Mouse (Mus musculus) liver, adult 2 months (tissue): Measurements from ENCODE around the gene Styx. TPM values are rescaled to one million over a fixed set of nuclear protein-coding genes. Genes with fewer than 3 reads are reported as not detected.

Experiments
- DNase-seq: peaks from one replicate; pipeline ENCODE4 v3.0.0-alpha.2; 2011; ENCODE audit warnings: low read depth, low spot score; ENCODE audit errors: extremely low read depth
- H3K27ac ChIP-seq: fragments of 200-500 bp; replicated peaks from 2 replicates; pipeline ENCODE4 v1.5.1; 2012; ENCODE audit warnings: low read depth, mild to moderate bottlenecking, control low read depth, inconsistent platforms, low read length; ENCODE audit not compliant: insufficient read depth
- H3K27me3 ChIP-seq: fragments of 200-500 bp; 2 replicates; pipeline ENCODE4 v1.6.1; 2012; ENCODE audit warnings: mild to moderate bottlenecking, moderate library complexity, low read length, inconsistent platforms; ENCODE audit not compliant: control insufficient read depth, insufficient read depth
- H3K36me3 ChIP-seq: fragments of 200-500 bp; 2 replicates; pipeline ENCODE4 v1.6.1; 2012; ENCODE audit warnings: low read length, inconsistent platforms; ENCODE audit not compliant: control insufficient read depth, insufficient read depth
- H3K4me1 ChIP-seq: fragments of 200-500 bp; 2 replicates; pipeline ENCODE4 v1.6.1; 2011; ENCODE audit warnings: low read length; ENCODE audit not compliant: control insufficient read depth, insufficient read depth
- H3K4me3 ChIP-seq: fragments of 200-500 bp; 2 replicates; pipeline ENCODE4 v1.5.1; 2011; ENCODE audit warnings: low read depth, mild to moderate bottlenecking, control low read depth, low read length, moderate library complexity; ENCODE audit not compliant: insufficient read depth
- H3K79me2 ChIP-seq: fragments of 200-500 bp; 2 replicates; pipeline ENCODE4 v1.6.1; 2012; ENCODE audit warnings: inconsistent platforms, mild to moderate bottlenecking, low read length, moderate library complexity; ENCODE audit not compliant: control insufficient read depth, insufficient read depth
- H3K9ac ChIP-seq: fragments of 200-500 bp; 2 replicates; pipeline ENCODE4 v1.6.1; 2012; ENCODE audit warnings: low read depth, mild to moderate bottlenecking, control low read depth, inconsistent platforms, low read length
- CTCF ChIP-seq: fragments of 200-500 bp; IDR thresholded peaks from 2 replicates; pipeline ENCODE4 v1.5.1; 2011; ENCODE audit warnings: low read depth, low read length, control low read depth
- POLR2A ChIP-seq: fragments of 200-500 bp; IDR thresholded peaks from 2 replicates; pipeline ENCODE4 v1.6.1; 2011; ENCODE audit warnings: low read length, control low read depth; ENCODE audit not compliant: insufficient read depth; ENCODE audit errors: extremely low read depth
- WGBS: fragments of 180-500 bp; shearing (Covaris S2); methylation state at CpG from one replicate; pipeline ENCODE4 v1.1.7; 2018; 5-methylcytosine and 5-hydroxymethylcytosine counted together
- polyA plus RNA-seq: library from polyadenylated mRNA; depleted of rRNA; stranded (reverse); fragments of >200 nt; gene quantifications from 2 replicates; pipeline ENCODE4 v1.2.3, GENCODE M21; 2012
- total RNA-seq: library from RNA; depleted of rRNA; stranded (reverse); fragments of >200 nt; gene quantifications from 2 replicates; pipeline ENCODE4 v1.2.3, GENCODE M21; 2014

Styx gene
- total and polyA plus RNA-seq, 2 experiments, result 1.4 to 5.3 TPM

DNA sequence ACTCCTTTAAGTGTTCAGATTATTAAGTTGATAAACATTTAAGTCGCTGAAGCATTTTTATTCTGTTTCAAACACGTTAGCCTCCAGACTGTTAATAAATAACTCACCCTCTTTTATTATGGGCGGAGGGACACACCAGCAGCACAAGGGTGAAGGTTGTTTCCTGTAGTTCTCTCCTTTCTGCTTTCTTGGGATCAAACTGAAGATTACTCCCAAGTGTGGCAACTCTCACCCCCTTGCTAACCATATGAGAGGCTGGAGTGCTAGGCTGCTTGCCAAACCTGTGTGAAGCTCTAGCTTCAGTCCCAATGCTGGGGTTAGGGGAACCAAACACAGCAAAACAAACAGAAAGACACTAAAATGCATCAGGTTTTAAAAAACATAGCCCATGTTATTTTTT, 27.9 kb downstream of the Styx start:
- H3K36me3 ChIP-seq, result peaks cover 37% of the 10 kb centered on the region
- H3K27ac ChIP-seq, result peak overlapping the region; percentile 84
- no peaks in the 10 kb centered on the region for H3K79me2 ChIP-seq
- no peak for TF ChIP-seq POLR2A
- DNase-seq, result peak; percentile 58
- no peak overlapping the region for H3K4me3 ChIP-seq
- 14% methylated on average over 3 of the region's 3 CpGs for WGBS
- H3K4me1 ChIP-seq, result peaks cover 2% of the 10 kb centered on the region
- no peaks in the 10 kb centered on the region for H3K27me3 ChIP-seq
- H3K9ac ChIP-seq, result no peak overlapping the region

DNA sequence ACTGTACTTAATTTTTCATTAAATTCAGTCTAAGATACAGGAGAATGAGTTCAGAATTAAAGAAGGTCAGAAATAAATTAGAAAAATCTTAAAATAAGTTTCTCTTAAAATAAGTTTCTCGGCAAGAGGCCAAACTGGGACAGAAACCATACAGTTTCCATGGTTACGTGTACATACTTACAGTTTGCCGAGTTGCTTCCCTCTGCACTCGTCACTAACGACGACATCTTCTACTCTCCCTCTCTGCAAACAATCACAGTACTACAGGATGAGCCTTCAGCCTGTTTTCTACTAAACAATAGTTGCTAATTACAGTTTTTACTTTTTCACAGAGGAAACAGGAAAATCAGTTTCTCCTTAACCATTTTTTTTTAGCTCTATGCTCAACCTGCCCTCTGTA, 29.9 kb downstream of the Styx start:
- TF ChIP-seq POLR2A, result no peak
- TF ChIP-seq CTCF, result no peak
- Histone ChIP-seq H3K4me3 (no peak overlapping the region), H3K4me1 (peaks cover 5% of the 10 kb centered on the region), H3K27ac (no peak overlapping the region), H3K36me3 (peaks cover 40% of the 10 kb centered on the region), H3K27me3 (no peaks in the 10 kb centered on the region), H3K9ac (no peak overlapping the region), H3K79me2 (no peaks in the 10 kb centered on the region)
- DNase-seq, result no peak
- WGBS, result 41% methylated on average over 6 of the region's 6 CpGs

DNA sequence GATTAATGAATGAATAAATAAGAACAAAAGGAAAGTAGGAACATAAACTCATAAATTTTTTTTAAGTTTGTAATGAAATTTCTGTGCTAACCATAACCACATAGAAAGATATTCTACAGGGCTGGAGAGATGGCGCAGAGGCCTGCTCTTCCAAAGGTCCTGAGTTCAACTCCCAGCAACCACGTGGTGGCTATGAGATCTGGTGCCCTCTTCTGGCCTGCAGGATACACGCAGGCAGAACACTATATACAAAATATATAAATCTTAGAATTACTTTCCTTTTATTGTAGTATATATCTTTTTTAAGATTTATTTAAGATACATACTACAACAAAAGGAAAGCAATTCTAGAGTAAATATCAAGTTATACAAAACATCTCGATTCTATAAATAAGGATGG, 32.0 kb downstream of the Styx start:
- WGBS, result 67% methylated on average over 4 of the region's 4 CpGs
- peaks cover 18% of the 10 kb centered on the region for H3K4me1 ChIP-seq
- DNase-seq, result peak; percentile 28
- H3K27me3 ChIP-seq, result no peaks in the 10 kb centered on the region
- H3K36me3 ChIP-seq, result peaks cover 40% of the 10 kb centered on the region
- no peak overlapping the region for H3K4me3 ChIP-seq
- no peak overlapping the region for H3K9ac ChIP-seq
- H3K27ac ChIP-seq, result no peak overlapping the region
- TF ChIP-seq CTCF, result peak; percentile 62
- no peak for TF ChIP-seq POLR2A
- H3K79me2 ChIP-seq, result peaks cover 3% of the 10 kb centered on the region; the same call in 1 of the 2 replicates

DNA sequence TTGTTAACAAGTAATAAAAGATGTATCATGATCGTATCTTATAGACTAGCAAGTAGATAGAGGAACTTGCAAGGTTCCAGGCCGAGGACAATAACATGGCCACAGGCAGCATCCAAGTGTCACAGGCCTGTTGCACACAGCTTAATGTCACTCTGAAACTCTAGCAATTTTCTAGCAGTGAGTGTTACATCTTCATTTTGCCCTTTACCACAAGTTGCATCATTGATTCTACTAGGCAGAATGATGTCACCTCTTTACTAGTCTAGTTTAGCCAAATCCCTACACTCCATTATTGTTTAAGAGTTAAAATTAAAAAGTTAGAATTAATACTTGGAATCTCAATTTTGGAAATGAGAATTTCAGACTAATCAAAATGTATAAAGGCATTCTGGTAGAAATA, 34.7 kb downstream of the Styx start:
- H3K27ac ChIP-seq, result no peak overlapping the region
- TF ChIP-seq POLR2A, result no peak
- TF ChIP-seq CTCF, result no peak
- no peaks in the 10 kb centered on the region for H3K27me3 ChIP-seq
- DNase-seq, result peak; percentile 53
- peaks cover 6% of the 10 kb centered on the region; the same call in 1 of the 2 replicates for H3K79me2 ChIP-seq
- 84% methylated on average over 2 of the region's 2 CpGs for WGBS
- no peak overlapping the region for H3K9ac ChIP-seq
- H3K36me3 ChIP-seq, result peaks cover 22% of the 10 kb centered on the region
- H3K4me3 ChIP-seq, result no peak overlapping the region
- H3K4me1 ChIP-seq, result peaks cover 21% of the 10 kb centered on the region

DNA sequence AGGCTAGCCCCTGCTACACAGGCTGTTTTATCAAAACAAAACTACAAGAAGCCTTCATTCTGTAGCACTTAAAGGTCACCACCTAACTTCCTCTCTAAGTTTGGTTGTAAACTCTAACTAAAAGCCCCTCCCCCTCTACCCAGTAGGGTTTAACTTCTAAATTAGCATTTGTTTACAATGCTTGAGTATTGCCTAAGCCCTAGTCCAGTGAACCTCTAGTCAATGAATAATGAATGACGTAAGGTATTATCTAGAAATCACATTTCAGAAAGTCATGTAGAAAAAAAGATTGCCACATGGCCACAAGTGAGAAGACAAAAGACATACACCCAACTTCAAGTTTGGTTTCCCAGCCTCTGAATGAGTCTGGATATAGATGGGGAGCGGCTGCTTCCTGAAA, 36.6 kb downstream of the Styx start:
- DNase-seq, result peak; percentile 99
- H3K79me2 ChIP-seq, result peaks cover 6% of the 10 kb centered on the region; the same call in 1 of the 2 replicates
- no peaks in the 10 kb centered on the region for H3K27me3 ChIP-seq
- 6% methylated on average over 2 of the region's 2 CpGs for WGBS
- TF ChIP-seq CTCF (no peak), POLR2A (no peak)
- H3K36me3 ChIP-seq, result peaks cover 10% of the 10 kb centered on the region
- H3K27ac ChIP-seq, result peak overlapping the region; percentile 99
- H3K9ac ChIP-seq, result peak overlapping the region; percentile 88
- H3K4me1 ChIP-seq, result peaks cover 21% of the 10 kb centered on the region
- H3K4me3 ChIP-seq, result peak overlapping the region; percentile 95

DNA sequence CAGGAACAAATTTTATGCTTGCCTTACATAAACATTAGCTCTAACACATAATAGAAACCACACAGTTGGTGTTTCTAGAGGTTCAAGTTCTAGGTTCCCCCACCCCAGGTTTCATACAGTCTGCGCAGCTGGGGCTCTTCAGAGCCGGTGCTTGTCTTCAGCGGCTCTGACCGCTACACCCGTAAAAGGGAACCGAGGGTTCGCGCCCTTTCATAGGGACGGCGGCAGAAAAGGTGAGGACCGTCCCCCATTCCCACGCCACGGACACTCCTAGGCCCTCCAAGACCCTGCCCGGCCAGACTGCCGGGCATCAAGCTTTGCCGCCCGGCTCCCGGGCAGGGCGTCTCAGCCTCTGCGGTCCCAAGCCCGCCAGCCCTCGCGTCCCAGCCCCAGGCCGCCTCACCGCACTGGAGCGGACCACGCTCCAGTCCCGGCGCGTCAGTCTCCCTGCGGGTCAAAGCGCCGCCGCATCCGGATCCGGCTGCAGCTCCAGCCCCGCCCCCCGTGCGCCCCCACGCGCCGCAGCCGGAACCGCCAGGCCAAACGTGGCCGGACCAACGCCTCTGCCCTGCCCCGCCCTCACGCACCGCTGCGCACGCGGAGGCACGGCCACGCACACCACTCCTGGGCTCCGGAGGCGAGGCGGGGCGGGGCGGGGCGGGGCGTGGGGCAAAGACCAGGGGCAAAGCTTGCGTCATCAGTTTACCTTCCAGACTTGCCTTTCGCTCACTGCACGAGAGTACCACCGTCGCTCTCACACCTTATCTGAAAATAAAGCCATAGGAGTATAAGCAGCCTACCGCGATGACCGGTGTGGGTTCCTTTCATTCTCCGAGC, 37.7 kb downstream of the Styx start:
- H3K27me3 ChIP-seq, result no peaks in the 10 kb centered on the region
- H3K36me3 ChIP-seq, result peaks cover 3% of the 10 kb centered on the region; the same call in 1 of the 2 replicates
- peak overlapping the region; percentile 99 for H3K27ac ChIP-seq
- WGBS, result under 1% methylated on average over 70 of the region's 71 CpGs
- peaks cover 21% of the 10 kb centered on the region for H3K4me1 ChIP-seq
- H3K9ac ChIP-seq, result peak overlapping the region; percentile 97
- peak; percentile 84 for DNase-seq
- TF ChIP-seq POLR2A, result peak; percentile 88
- no peak for TF ChIP-seq CTCF
- peak overlapping the region; percentile 95 for H3K4me3 ChIP-seq
- peaks cover 6% of the 10 kb centered on the region; the same call in 1 of the 2 replicates for H3K79me2 ChIP-seq
